Mouse (Mus musculus) liver, embryonic 13.5 days (tissue): ENCODE results near the gene Tex22. TPM values are rescaled to one million over a fixed set of nuclear protein-coding genes. Genes with fewer than 3 reads are reported as not detected.

Source experiments
- ATAC-seq: fragments of 200-750 bp; cut with Nextera tagmentation; 2 replicates; pipeline ENCODE4 v1.8.0; 2017; ENCODE audit warnings: low read depth, mild to moderate bottlenecking, moderate number of reproducible peaks, moderate library complexity
- DNase-seq: peaks from one replicate; pipeline ENCODE4 v3.0.0; 2022
- H3K27ac ChIP-seq: fragments of 300-500 bp; sonication (generic); 2 replicates; pipeline ENCODE4 v1.5.1; 2015; ENCODE audit warnings: moderate library complexity, mild to moderate bottlenecking, inconsistent platforms
- H3K27me3 ChIP-seq: fragments of 300-500 bp; sonication (generic); 2 replicates; pipeline ENCODE4 v1.6.1; 2015; ENCODE audit warnings: mild to moderate bottlenecking, inconsistent platforms
- H3K36me3 ChIP-seq: fragments of 300-500 bp; sonication (generic); 2 replicates; pipeline ENCODE4 v1.6.1; 2015; ENCODE audit warnings: mild to moderate bottlenecking, inconsistent platforms
- H3K4me1 ChIP-seq: fragments of 300-500 bp; sonication (generic); replicated peaks from 2 replicates; pipeline ENCODE4 v1.6.1; 2015; ENCODE audit warnings: inconsistent platforms
- H3K4me2 ChIP-seq: fragments of 300-500 bp; sonication (generic); 2 replicates; pipeline ENCODE4 v1.6.1; 2015; ENCODE audit warnings: inconsistent platforms, mild to moderate bottlenecking, moderate library complexity
- H3K4me3 ChIP-seq: fragments of 300-500 bp; sonication (generic); replicated peaks from 2 replicates; pipeline ENCODE4 v1.5.1; 2015; ENCODE audit warnings: mild to moderate bottlenecking, inconsistent platforms
- H3K9ac ChIP-seq: fragments of 300-500 bp; sonication (generic); 2 replicates; pipeline ENCODE4 v1.6.1; 2015; ENCODE audit warnings: mild to moderate bottlenecking, inconsistent platforms
- H3K9me3 ChIP-seq: fragments of 300-500 bp; sonication (generic); replicated peaks from 2 replicates; pipeline ENCODE4 v1.6.1; 2016; ENCODE audit warnings: inconsistent platforms
- WGBS: fragments of 180-500 bp; shearing (Covaris S2); methylation state at CpG from one replicate; pipeline ENCODE4 v1.1.7; 2015; ENCODE audit not compliant: insufficient replicate concordance; 5-methylcytosine and 5-hydroxymethylcytosine counted together
- polyA plus RNA-seq: library from polyadenylated mRNA; unstranded; fragments of >200 nt; fragmentation: Nextera tagmentation; extraction: Ambion mirVana; gene quantifications from 2 replicates; pipeline ENCODE4 v1.2.1, GENCODE M21; 2015

Tex22 gene
- polyA plus RNA-seq, 1 experiment from 2014 or later = not detected

DNA sequence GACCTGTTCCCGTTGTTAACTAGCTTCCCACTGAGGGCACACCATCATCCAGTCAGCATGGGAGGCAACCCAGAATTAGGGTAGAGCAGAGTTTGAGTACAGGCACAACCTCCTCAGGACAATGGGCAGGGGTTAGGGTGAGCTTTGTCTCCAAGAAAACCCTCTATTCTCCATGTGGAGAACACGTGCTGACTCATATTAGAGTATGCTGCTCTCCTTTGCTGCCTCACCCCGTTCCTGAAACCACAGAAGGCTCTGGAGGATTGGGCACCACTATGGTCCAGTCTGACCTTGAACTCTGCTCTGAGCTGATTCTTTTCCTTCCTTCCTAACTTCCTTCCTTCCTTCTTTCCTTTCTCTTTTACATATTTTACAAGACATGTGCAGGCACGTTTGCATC, 35.9 kb upstream of the Tex22 start:
- DNase-seq = no peak
- no peak overlapping the region for H3K9ac ChIP-seq
- 73% methylated on average over 4 of the region's 4 CpGs for WGBS
- H3K4me3 ChIP-seq = no peak overlapping the region
- peaks cover 71% of the 10 kb centered on the region for H3K4me1 ChIP-seq
- no peaks in the 10 kb centered on the region for H3K9me3 ChIP-seq
- no peaks in the 10 kb centered on the region for H3K27me3 ChIP-seq
- no peak overlapping the region for H3K4me2 ChIP-seq
- H3K27ac ChIP-seq = no peak overlapping the region
- ATAC-seq = no peak
- no peaks in the 10 kb centered on the region for H3K36me3 ChIP-seq

GRCm38 (mm10) chr12:113041481-113042439, 32.5 kb upstream of the Tex22 start:
- H3K9ac ChIP-seq = no peak overlapping the region; the same call in 1 of the 2 replicates
- WGBS = 63% methylated on average over 15 of the region's 15 CpGs
- H3K4me1 ChIP-seq = peaks cover 57% of the 10 kb centered on the region
- DNase-seq (no peak), ATAC-seq (peak; percentile 59)
- H3K27me3 ChIP-seq = no peaks in the 10 kb centered on the region
- no peak overlapping the region for H3K4me2 ChIP-seq
- H3K27ac ChIP-seq = peak overlapping the region; percentile 81
- H3K4me3 ChIP-seq = no peak overlapping the region
- H3K36me3 ChIP-seq = peaks cover 18% of the 10 kb centered on the region
- no peaks in the 10 kb centered on the region for H3K9me3 ChIP-seq

DNA sequence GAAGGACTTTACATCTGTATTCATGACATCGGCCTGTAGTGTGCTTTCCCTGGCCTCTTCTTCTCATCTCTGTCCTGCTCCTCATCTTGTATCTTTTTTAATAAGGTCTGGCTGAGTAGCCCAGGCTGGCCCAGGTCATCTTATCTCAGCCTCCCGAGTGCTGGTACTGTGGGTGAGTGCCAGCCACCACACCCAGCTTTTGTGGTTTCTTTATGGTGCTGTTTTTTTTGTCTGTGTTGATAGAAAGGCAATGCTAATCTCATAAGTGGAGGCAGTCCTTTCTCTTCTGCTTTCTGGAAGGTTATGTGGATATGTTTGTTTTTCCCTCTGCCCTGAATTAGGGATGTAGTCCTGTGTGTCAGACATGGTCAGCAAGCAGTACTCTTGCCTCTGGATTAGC, 31.8 kb upstream of the Tex22 start:
- DNase-seq = peak; percentile 70
- H3K27ac ChIP-seq = peak overlapping the region; percentile 81
- no peaks in the 10 kb centered on the region for H3K27me3 ChIP-seq
- no peak overlapping the region for H3K9ac ChIP-seq
- peak overlapping the region; percentile 35 for H3K4me2 ChIP-seq
- whole genome bisulfite sequencing = 32% methylated on average over 2 of the region's 2 CpGs
- H3K4me3 ChIP-seq = no peak overlapping the region
- no peaks in the 10 kb centered on the region for H3K9me3 ChIP-seq
- H3K4me1 ChIP-seq = peaks cover 49% of the 10 kb centered on the region
- H3K36me3 ChIP-seq = peaks cover 25% of the 10 kb centered on the region
- ATAC-seq = peak; percentile 88

DNA sequence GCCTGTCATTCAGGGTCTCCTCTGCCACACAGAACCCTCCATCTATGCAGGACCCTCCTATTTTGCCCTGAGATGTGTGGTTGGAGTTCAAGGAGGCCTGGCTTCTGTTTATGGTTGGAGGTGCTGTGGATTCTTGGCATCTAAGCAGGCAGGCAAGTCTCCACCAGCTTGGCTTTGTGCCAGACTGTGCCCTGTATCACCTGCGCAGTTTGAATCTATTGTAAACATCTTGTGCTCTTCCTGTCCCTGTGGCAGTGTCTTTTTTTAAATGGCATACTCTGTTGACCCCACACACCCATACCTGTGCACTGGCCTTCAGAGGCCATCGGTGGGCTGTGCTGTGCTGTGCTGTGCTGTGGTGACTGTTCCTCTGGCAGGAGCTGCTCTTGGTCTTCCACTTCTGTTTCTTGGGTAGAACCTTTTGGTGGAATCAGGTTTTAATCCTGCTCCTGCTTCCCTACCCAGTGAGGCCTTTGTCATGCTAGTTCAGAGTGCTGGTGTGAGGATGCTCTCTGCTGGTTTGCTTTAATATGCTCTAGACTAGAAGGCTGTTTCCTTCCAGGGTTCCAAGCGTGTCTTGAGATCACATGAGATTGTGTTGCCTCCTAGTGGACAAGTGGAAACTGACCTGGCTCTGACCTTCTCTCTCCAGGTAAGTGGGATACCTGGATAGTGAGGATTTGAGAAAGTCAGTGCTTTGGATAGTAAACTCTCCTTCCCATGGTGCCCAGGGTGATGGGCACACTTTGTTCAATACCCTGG, 29.2 kb upstream of the Tex22 start:
- DNase-seq = no peak
- WGBS = 80% methylated on average over 3 of the region's 3 CpGs
- Histone ChIP-seq H3K36me3 (peaks cover 44% of the 10 kb centered on the region), H3K27me3 (no peaks in the 10 kb centered on the region), H3K4me1 (peaks cover 49% of the 10 kb centered on the region), H3K27ac (no peak overlapping the region), H3K9ac (no peak overlapping the region), H3K4me2 (no peak overlapping the region), H3K4me3 (no peak overlapping the region), H3K9me3 (no peaks in the 10 kb centered on the region)
- no peak for ATAC-seq

DNA sequence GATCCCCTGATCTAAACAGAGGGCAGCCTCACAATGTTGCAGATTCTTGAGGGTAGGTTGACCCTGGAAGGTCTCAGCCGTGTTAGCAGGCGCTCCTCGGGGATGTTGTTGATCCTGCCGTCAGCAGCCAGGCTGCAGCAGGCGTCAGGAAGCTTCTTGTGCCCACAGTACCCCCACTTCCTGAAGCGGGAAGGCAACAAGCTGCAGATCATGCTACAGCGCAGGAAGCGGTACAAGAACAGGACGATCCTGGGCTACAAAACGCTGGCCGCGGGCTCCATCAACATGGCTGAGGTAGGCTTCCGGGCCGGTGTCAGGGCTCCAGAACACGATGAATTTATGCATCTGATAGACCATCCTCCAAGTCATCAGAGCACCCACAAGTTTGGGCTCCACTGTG, 27.4 kb upstream of the Tex22 start:
- no peak for ATAC-seq
- no peaks in the 10 kb centered on the region for H3K27me3 ChIP-seq
- peaks cover 60% of the 10 kb centered on the region for H3K36me3 ChIP-seq
- H3K27ac ChIP-seq = no peak overlapping the region
- H3K4me2 ChIP-seq = no peak overlapping the region
- no peaks in the 10 kb centered on the region for H3K9me3 ChIP-seq
- H3K4me1 ChIP-seq = peaks cover 34% of the 10 kb centered on the region
- no peak overlapping the region for H3K4me3 ChIP-seq
- DNase-seq = no peak
- no peak overlapping the region for H3K9ac ChIP-seq
- 70% methylated on average over 15 of the region's 15 CpGs for WGBS

- Histone ChIP-seq H3K27me3 (no peaks in the 10 kb centered on the region), H3K4me3 (no peak overlapping the region), H3K9ac (no peak overlapping the region), H3K4me2 (no peak overlapping the region), H3K27ac (no peak overlapping the region), H3K4me1 (peaks cover 22% of the 10 kb centered on the region), H3K9me3 (no peaks in the 10 kb centered on the region), H3K36me3 (peaks cover 72% of the 10 kb centered on the region)
- DNase-seq = no peak
- WGBS = 81% methylated on average over 5 of the region's 5 CpGs
- ATAC-seq = no peak
These were observed 26.2 kb upstream of the Tex22 start for GRCm38 (mm10) chr12:113048103-113048502.

GRCm38 (mm10) chr12:113049836-113050235, 24.5 kb upstream of the Tex22 start:
- Histone ChIP-seq H3K36me3 (peaks cover 81% of the 10 kb centered on the region), H3K4me3 (no peak overlapping the region), H3K9ac (no peak overlapping the region), H3K27ac (no peak overlapping the region), H3K4me1 (peaks cover 5% of the 10 kb centered on the region), H3K9me3 (no peaks in the 10 kb centered on the region), H3K27me3 (no peaks in the 10 kb centered on the region), H3K4me2 (no peak overlapping the region)
- 70% methylated on average over 9 of the region's 9 CpGs for WGBS
- DNase-seq (no peak), ATAC-seq (no peak)

GRCm38 (mm10) chr12:113050671-113051070, 23.6 kb upstream of the Tex22 start:
- Histone ChIP-seq H3K9me3 (no peaks in the 10 kb centered on the region), H3K27me3 (no peaks in the 10 kb centered on the region), H3K36me3 (peaks cover 82% of the 10 kb centered on the region), H3K9ac (no peak overlapping the region), H3K4me3 (no peak overlapping the region), H3K4me1 (no peaks in the 10 kb centered on the region; the same call in 1 of the 2 replicates), H3K27ac (no peak overlapping the region), H3K4me2 (no peak overlapping the region)
- 88% methylated on average over 12 of the region's 12 CpGs for WGBS
- DNase-seq (no peak), ATAC-seq (no peak)

DNA sequence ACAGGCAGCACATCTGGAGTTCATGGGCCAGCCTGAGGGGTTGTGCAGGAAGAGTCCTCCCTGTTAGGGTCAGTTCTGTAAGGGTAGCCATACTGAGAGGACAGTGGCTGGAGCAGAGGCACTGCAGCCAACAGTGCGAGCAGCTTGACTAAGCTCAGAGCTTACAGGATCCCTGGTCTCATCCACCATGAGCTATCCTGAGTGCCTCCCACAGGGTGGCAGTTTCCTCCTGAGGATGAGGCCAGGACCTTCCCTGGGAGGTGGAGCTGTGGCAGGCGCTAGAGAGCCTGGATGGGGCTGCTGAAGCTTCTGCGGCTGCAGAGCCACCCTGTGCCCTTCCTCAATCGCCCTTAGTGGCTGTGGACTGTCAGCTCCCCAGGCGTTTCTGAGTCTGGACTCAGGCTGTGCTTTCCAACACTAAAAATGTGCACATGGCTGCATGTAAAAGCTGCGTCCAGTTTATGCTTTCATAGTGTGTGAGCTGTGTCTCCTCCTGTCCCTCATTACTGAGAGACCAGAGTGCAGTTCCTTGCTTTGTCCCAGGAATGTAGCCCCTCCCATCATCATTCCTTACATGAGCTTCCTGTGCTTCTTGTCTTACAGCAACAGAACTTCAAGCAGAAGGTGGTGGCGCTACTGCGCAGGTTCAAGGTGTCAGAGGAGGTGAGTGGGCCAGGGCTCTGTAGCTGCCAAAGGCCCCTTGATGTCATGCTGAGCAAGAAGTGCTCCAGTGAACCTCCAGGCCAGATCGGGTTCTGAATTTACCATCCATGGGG, 22.5 kb upstream of the Tex22 start:
- 68% methylated on average over 9 of the region's 9 CpGs for WGBS
- Histone ChIP-seq H3K36me3 (peaks cover 76% of the 10 kb centered on the region), H3K9me3 (no peaks in the 10 kb centered on the region), H3K9ac (no peak overlapping the region), H3K27ac (peak overlapping the region; percentile 7; the same call in 1 of the 2 replicates), H3K4me2 (no peak overlapping the region), H3K4me1 (no peaks in the 10 kb centered on the region; the same call in 1 of the 2 replicates), H3K27me3 (no peaks in the 10 kb centered on the region), H3K4me3 (no peak overlapping the region)
- DNase-seq (no peak), ATAC-seq (no peak)

DNA sequence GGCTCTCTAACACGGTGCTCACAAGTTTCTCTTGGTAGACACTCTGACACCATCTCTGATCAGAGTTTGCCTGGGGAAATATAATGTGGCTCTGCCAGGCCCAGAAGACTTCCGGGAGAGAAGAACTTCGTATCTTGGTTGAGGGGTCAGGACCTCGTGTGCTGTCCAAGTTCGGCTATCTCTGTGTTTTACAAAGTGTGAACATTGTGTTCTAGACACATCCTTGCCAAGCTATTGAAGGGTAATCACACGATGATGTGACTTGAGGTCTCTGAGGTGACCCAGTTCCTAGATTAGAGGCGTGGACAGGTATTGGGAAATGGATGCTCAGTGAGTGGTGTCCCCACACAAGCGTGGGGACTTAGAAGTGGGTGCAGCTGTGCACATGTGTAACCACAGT, 18.2 kb upstream of the Tex22 start:
- H3K36me3 ChIP-seq = peaks cover 81% of the 10 kb centered on the region
- H3K4me1 ChIP-seq = peaks cover 23% of the 10 kb centered on the region
- no peaks in the 10 kb centered on the region for H3K9me3 ChIP-seq
- no peak for ATAC-seq
- no peaks in the 10 kb centered on the region for H3K27me3 ChIP-seq
- 78% methylated on average over 8 of the region's 8 CpGs for WGBS
- H3K4me3 ChIP-seq = no peak overlapping the region
- no peak overlapping the region for H3K4me2 ChIP-seq
- DNase-seq = no peak
- H3K9ac ChIP-seq = no peak overlapping the region
- H3K27ac ChIP-seq = no peak overlapping the region

DNA sequence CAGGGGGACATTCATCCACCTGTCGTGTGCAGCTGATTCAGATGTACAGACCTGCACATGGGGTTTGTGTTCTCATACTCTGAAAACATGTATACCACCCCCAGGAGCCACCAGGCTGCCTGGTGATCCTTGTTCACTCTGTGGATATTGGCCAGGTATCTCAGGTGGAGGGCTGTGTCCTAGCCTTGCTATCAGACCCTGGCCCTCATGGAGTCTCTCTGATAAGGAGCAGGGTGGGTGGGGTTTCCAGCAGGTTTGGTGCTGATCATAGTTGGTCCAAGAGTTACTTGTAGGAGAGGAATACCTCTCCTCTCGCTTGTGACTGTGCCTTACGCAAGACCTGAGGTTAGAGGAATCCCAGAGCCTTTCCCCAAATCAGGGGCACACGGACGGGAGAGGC, 14.1 kb upstream of the Tex22 start:
- WGBS = 66% methylated on average over 5 of the region's 5 CpGs
- peak overlapping the region; percentile 57 for H3K4me2 ChIP-seq
- H3K9me3 ChIP-seq = no peaks in the 10 kb centered on the region
- DNase-seq (peak; percentile 61), ATAC-seq (peak; percentile 90)
- H3K27me3 ChIP-seq = no peaks in the 10 kb centered on the region
- H3K36me3 ChIP-seq = peaks cover 76% of the 10 kb centered on the region
- H3K4me3 ChIP-seq = no peak overlapping the region
- H3K27ac ChIP-seq = peak overlapping the region; percentile 72
- H3K4me1 ChIP-seq = peaks cover 30% of the 10 kb centered on the region
- peak overlapping the region; percentile 49 for H3K9ac ChIP-seq
